Mouse (Mus musculus): ENCODE data around the gene Tyro3.
A peak's percentile ranks its signal among the peaks of the same experiment; 100 is the strongest.

DNA sequence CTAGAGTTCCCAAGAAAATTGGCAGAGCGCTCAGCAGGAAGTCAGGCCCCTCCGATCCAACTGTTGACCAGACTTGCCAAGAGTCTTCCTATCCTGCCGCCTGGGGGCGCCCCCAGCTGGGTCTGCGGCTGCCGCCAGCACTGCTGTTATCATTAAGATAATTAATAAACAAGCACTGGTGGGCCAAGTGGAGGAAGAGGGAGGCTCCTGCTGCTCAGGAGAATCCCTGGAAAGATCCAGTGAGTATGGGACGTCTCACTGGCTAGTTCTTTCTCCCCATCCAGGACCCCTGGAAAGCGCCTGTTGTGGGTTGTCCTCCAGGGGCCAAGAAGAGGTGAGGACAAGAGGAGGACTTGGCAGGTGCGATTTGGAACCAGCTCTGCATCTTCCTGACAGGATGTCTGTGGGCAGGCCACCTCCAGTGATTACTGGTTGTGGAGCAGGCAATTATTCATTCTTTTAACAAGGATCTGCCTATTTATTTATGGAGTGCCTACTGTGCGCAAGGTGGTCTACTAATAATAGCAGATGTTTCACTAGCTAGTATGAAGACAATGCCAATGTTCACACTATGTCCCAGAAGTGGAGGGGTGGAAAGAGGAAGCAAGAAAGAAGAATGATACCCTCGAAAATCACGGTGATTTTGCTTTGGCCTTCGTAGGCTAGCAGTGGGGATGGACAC, 854 bp downstream of the Tyro3 start:
- TF ChIP-seq HCFC1 (IDR thresholded peaks at IDR 0.05; ENCODE audit: borderline replicate concordance, insufficient read depth, low read length) (no peak), CHD2 (IDR thresholded peaks at IDR 0.05; ENCODE audit: low read depth, low read length) (no peak), ZNF384 (IDR thresholded peaks at IDR 0.05; ENCODE audit: low read depth, low read length) (no peak), ZC3H11A (IDR thresholded peaks at IDR 0.05; ENCODE audit: borderline replicate concordance, low read depth, low read length) (0 out of 2 replicates have a peak, but pooled peaks have one; percentile 4), MAFK (IDR thresholded peaks at IDR 0.05; ENCODE audit: insufficient read depth, low read depth, low read length) (no peak)

All from ES-E14 (cell line).